Mouse (Mus musculus) erythroblast, embryonic 14.5 days (primary cell): ENCODE results near the gene Col15a1.

Experiments used
- GATA1 ChIP-seq: IDR thresholded peaks from 2 replicates; pipeline ENCODE4 v1.6.1; 2012; ENCODE audit warnings: low read length, inconsistent platforms, mixed read lengths
- TAL1 ChIP-seq: IDR thresholded peaks from 3 replicates; pipeline ENCODE4 v1.6.1; 2012; ENCODE audit warnings: low read length, inconsistent platforms, mixed read lengths

- TF ChIP-seq GATA1 (no peak), TAL1 (no peak)
Measured at GRCm38 (mm10) chr4:47315458-47315857, 107.5 kb downstream of the Col15a1 start.
